Mouse (Mus musculus) erythroblast, embryonic 14.5 days (primary cell): ENCODE data around the gene Lrrc17. TPM values are rescaled to one million over a fixed set of nuclear protein-coding genes. Genes with fewer than 3 reads are reported as not detected.
"Not testable (repeated sequence)": the region's sequence is repeated elsewhere in the genome, so short reads cannot be mapped to it uniquely, and the experiment has no call there.

Experiments
- H3K27me3 ChIP-seq: 2 replicates; pipeline ENCODE4 v1.6.1; 2012; ENCODE audit warnings: inconsistent platforms; ENCODE audit not compliant: control insufficient read depth
- H3K36me3 ChIP-seq: 2 replicates; pipeline ENCODE4 v1.6.1; 2012; ENCODE audit warnings: mild to moderate bottlenecking, inconsistent platforms; ENCODE audit not compliant: control insufficient read depth
- H3K4me1 ChIP-seq: 2 replicates; pipeline ENCODE4 v1.6.1; 2012; ENCODE audit warnings: inconsistent platforms; ENCODE audit not compliant: control insufficient read depth
- H3K4me3 ChIP-seq: replicated peaks from 2 replicates; pipeline ENCODE3; 2012; ENCODE audit warnings: moderate library complexity, mild to moderate bottlenecking, inconsistent platforms
- H3K9me3 ChIP-seq: 2 replicates; pipeline ENCODE4 v1.6.1; 2012; ENCODE audit warnings: low read length, inconsistent platforms, mixed read lengths; ENCODE audit not compliant: control insufficient read depth
- GATA1 ChIP-seq: IDR thresholded peaks from 2 replicates; pipeline ENCODE4 v1.6.1; 2012; ENCODE audit warnings: low read length, inconsistent platforms, mixed read lengths
- TAL1 ChIP-seq: IDR thresholded peaks from 3 replicates; pipeline ENCODE4 v1.6.1; 2012; ENCODE audit warnings: low read length, inconsistent platforms, mixed read lengths
- polyA plus RNA-seq: library from polyadenylated mRNA; stranded (reverse); fragments of >175 nt; gene quantifications from 2 replicates; pipeline ENCODE4 v1.2.3, GENCODE M21; 2012

Gene Lrrc17
- polyA plus RNA-seq, 1 experiment = not detected

DNA sequence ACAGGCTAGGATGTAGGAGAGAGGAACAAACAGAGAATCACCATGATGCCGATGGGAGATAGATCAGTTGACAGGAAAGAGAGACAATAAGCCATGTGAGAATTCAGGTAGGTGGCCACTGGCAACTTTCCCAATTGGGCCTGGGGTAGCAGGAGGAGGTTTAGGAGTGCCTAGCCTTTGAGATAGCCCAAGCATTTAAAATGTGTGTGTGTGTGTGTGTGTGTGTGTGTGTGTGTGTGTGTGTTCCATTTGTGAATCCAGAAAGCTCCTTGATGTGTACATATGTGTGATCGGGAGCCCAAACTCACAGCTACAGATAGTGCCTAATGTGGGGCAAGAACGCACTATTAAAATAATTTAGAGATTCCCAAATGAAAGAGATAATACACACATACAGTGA is 34.8 kb downstream of the Lrrc17 start:
- Histone ChIP-seq H3K4me1 (peaks cover 22% of the 10 kb centered on the region), H3K4me3 (no peak overlapping the region), H3K36me3 (no peaks in the 10 kb centered on the region), H3K9me3 (no peaks in the 10 kb centered on the region), H3K27me3 (no peaks in the 10 kb centered on the region)
- TF ChIP-seq GATA1 (no peak), TAL1 (no peak)

DNA sequence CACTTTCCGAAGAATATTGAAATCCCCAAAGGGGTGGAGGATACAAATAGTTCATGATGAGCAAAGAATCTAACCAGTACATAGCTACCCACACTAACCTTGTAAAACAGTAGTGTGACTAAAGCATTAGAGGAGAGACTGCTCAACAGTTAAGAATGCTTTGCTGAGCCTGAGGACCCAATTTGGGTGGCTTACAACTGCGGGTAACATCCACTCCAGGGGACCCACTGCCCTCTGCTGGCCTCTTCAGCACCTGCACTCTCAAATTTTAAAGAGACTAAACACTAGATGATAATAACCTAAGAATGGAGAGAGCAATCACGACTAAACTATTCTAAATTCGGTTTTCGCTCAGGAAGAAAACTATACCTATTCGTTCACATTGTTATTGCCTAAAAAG is 43.4 kb downstream of the Lrrc17 start:
- no peaks in the 10 kb centered on the region for H3K27me3 ChIP-seq
- no peaks in the 10 kb centered on the region for H3K4me1 ChIP-seq
- H3K36me3 ChIP-seq = no peaks in the 10 kb centered on the region
- TF ChIP-seq GATA1 = no peak
- no peak for TF ChIP-seq TAL1
- H3K9me3 ChIP-seq = no peaks in the 10 kb centered on the region
- no peak overlapping the region for H3K4me3 ChIP-seq

DNA sequence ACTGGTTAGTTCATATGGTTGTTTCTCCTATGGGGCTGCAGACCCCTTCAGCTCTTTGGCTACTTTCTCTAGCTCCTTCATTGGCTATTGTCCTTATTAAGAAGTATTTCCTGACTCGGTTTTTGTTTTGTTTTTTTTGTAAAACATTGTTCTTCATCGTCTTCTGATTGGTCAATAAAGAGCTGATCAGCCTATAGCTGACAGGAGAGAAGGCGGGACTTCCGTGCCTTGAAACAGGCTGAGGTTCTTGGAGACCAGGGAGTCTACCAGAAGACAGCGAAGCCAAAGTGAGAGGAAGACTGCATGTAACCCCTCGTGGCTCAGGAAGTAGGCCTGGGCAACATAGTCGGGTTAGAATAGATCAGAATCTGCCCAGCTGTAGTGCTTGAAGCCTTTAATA is 44.3 kb downstream of the Lrrc17 start:
- H3K4me3 ChIP-seq = no peak overlapping the region
- no peak for TF ChIP-seq TAL1
- TF ChIP-seq GATA1 = no peak
- H3K27me3 ChIP-seq = no peaks in the 10 kb centered on the region
- H3K4me1 ChIP-seq = no peaks in the 10 kb centered on the region
- H3K9me3 ChIP-seq = no peaks in the 10 kb centered on the region
- no peaks in the 10 kb centered on the region for H3K36me3 ChIP-seq

DNA sequence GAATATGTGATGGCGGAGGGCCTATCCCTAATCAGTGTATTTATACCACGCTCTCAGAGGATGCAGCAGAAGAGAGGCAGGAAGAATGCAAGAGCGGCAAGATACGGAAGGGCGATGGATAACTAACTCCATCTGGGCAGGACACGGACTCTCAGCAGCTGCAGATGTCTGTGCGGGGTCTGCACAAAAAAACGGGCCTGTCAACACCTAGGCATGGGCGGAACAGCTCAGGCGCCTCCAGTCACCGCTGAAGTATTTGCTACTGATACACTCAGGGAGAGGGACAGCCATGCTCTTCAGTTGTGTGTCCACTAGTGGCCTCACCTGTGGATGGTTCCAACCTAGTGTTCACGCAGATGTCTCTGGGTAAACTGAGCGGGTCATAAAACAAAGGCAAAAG is 44.9 kb downstream of the Lrrc17 start:
- H3K27me3 ChIP-seq = no peaks in the 10 kb centered on the region
- H3K4me3 ChIP-seq = no peak overlapping the region
- no peaks in the 10 kb centered on the region for H3K36me3 ChIP-seq
- TF ChIP-seq TAL1 = no peak
- TF ChIP-seq GATA1 = no peak
- no peaks in the 10 kb centered on the region for H3K4me1 ChIP-seq
- H3K9me3 ChIP-seq = no peaks in the 10 kb centered on the region

DNA sequence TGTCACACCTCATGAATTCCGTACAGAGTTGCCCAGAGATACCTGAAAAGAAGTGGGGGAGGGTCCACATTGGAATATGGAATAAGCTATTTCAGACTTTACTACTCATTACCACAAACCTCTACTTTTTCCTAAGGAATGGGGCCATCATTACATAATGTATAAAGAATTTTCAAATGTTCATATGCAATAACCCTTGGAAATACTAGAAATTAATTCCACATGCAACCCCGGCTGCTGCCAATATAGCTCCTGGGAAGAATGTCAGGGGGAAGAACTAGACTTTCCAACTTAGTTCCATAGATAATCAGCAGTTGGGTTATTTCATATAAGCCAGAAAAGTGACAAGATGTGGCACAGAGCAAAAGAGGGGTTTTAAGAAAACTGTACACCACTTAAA is 48.7 kb downstream of the Lrrc17 start:
- H3K27me3 ChIP-seq = no peaks in the 10 kb centered on the region
- H3K4me3 ChIP-seq = no peak overlapping the region
- TF ChIP-seq GATA1 (no peak), TAL1 (no peak)
- no peaks in the 10 kb centered on the region for H3K36me3 ChIP-seq
- no peaks in the 10 kb centered on the region for H3K4me1 ChIP-seq
- no peaks in the 10 kb centered on the region for H3K9me3 ChIP-seq

DNA sequence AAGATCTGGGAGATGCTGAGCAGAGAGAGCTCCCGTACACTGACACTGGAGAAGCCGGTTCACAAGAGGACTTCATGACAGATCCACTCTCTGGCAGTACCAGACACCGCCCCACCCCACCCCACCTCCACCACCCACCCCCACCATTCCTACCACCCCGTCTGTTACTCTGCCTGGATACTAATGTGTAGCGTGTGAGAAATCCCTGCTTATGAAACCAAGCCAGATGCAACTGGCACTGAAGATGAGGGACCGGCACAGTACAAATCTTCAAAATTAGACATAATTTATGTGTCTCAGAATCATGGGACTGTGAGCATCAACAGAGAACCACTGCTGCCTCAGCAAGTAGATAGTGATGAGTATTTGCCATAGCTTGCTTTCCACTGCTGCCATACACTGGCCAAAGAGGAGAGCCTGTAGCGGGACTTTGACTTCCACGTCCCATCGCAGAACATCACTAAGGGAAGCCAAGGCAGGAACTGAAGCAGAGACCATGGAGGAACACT is 49.9 kb downstream of the Lrrc17 start:
- no peak for TF ChIP-seq GATA1
- no peak for TF ChIP-seq TAL1
- no peaks in the 10 kb centered on the region for H3K36me3 ChIP-seq
- H3K4me3 ChIP-seq = no peak overlapping the region
- no peaks in the 10 kb centered on the region for H3K9me3 ChIP-seq
- H3K27me3 ChIP-seq = peaks cover 4% of the 10 kb centered on the region; the same call in 1 of the 2 replicates
- H3K4me1 ChIP-seq = no peaks in the 10 kb centered on the region

DNA sequence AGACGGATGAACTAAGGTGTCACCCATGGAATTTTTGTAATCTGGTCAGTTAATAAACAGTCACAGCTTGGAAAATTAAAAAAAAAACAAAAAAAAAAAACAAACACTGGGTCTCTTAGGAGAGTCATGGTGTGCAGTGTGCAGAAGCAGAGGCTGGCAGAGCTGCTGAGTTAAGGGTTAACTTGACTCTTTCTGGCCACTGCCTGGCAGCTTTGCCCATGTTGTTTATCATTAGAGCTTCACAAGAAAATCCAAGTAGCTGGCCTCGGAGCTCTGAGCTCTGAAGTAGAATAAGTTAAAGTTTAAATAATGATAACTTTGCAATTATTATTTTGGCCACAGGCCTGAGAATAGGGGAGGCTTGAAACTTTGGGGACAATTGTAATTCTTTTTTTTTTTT is 56.2 kb downstream of the Lrrc17 start:
- H3K4me1 ChIP-seq, H3K9me3 ChIP-seq, H3K27me3 ChIP-seq, H3K4me3 ChIP-seq, H3K36me3 ChIP-seq: not testable (repeated sequence)

DNA sequence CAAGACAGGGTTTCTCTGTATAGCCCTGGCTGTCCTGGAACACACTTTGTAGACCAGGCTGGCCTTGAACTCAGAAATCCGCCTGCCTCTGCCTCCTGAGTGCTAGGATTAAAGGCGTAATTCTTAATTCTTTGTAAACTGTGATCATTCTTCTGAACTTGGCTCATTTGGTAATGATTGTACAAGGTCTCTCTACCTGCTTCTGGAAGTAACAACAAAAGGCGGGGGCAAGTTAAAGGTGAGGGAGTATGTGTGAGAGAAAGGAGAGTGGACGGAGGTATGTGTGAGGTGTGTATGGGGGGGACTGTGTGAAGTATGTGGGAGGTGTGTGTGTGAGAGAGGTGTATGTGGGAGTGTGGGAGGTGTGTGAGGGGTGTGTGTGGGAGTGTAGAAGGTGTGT is 56.6 kb downstream of the Lrrc17 start:
- H3K27me3 ChIP-seq = peaks cover 4% of the 10 kb centered on the region; the same call in 1 of the 2 replicates
- no peaks in the 10 kb centered on the region for H3K4me1 ChIP-seq
- H3K9me3 ChIP-seq = no peaks in the 10 kb centered on the region
- no peak for TF ChIP-seq TAL1
- no peak for TF ChIP-seq GATA1
- H3K4me3 ChIP-seq = no peak overlapping the region
- H3K36me3 ChIP-seq = no peaks in the 10 kb centered on the region

DNA sequence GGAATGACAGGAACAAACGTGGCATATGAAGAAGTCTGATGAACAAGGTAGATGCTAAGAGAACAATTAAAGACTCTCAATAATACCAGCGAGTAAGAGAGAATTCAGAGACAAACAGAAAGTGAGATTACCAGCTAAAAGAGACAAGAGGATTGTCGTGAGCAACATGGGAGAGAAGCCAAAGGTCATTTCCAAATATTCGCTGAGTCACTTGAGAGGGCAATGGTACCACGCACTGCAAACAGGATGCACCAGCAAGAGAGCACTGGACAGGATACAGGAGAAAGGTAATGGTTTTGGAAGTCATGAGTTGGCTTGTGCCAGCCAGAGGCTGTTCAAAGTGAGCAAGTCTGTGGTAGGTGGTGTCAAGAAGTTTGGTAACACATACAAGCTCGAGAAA is 62.6 kb downstream of the Lrrc17 start:
- H3K27me3 ChIP-seq = no peaks in the 10 kb centered on the region
- H3K9me3 ChIP-seq = no peaks in the 10 kb centered on the region
- H3K36me3 ChIP-seq = no peaks in the 10 kb centered on the region
- no peak for TF ChIP-seq GATA1
- no peak for TF ChIP-seq TAL1
- no peaks in the 10 kb centered on the region for H3K4me1 ChIP-seq
- H3K4me3 ChIP-seq = no peak overlapping the region
